Mouse (Mus musculus): ENCODE data around the gene Dnaic1.

Gene Dnaic1

DNA sequence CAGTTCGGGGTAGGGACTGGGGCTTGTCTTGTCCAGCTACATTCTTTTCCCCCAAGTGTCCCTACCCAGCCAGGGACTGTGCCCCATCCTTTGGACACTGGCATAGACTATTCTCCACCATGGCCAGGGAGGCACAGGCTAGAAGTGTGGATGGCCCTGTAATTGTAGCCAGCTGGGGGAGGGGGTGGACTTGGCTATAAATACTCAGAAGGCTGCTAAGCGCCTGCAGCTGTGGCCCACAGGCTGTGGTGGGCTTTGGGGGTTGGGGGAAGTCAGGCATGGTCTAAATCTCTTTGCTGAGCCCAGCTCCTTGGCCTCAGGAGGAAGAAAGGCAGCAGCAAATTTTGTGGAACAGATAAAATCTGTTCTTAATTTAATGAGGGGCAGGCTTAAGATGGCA is 66.3 kb downstream of the Dnaic1 start:
- no peak for DNase-seq (ENCODE audit: low spot score)

DNA sequence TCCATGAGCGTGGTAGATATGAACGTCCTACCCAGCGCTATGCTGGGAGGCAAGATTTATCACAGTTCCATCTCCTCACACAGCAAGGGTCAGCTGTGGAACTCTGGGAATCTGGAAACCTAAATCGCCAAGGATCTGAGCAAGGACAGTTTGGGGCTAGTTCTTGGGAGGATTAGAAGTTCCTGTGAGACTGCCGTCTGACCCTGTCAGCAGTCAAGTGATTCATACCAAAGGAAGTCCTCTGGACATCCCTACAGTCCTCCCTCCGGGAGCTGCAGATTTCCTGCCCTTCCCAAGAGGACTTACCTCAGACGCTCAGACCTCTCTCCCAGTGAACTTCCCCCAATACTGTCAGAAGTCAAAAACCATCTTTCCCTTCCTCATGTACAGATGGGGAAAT is 66.8 kb downstream of the Dnaic1 start:
- no peak for DNase-seq (ENCODE audit: low spot score)

DNA sequence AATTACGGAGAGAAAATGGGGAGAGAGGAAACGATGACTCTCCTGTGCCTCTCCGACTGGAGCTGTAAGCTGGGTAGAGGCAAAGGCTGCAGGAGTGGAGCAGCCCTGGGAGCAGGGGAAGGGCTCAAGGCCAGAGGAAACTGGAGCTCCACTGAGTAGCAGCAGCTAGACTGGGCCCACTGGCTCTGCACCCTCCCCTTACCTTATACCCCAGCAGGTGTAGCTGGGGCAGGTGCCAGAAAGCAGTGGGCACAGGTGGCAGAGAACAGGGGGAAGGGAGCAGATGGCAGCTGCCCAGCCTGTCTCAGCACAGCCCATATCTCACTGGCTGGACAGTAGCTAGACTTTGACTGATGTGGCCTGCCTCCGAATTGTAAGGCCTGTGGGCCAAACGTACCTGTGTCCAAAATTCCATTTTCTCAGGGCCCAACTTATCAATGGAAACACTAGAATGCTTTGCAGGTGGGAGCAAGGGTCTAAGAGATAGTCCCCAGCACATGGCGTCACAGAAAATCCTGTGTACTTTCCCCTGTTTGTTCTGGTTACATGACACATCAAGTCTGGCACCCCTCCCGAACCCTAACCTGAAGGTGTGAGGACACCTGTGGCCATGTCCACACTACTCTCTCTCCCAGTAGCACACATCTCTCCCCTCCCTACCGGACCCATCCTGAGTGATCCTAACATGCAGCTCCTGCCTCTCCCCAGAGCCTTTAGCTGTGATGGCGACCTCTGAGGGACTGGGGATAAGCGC is 67.5 kb downstream of the Dnaic1 start:
- no peak for DNase-seq (ENCODE audit: low spot score)

DNA sequence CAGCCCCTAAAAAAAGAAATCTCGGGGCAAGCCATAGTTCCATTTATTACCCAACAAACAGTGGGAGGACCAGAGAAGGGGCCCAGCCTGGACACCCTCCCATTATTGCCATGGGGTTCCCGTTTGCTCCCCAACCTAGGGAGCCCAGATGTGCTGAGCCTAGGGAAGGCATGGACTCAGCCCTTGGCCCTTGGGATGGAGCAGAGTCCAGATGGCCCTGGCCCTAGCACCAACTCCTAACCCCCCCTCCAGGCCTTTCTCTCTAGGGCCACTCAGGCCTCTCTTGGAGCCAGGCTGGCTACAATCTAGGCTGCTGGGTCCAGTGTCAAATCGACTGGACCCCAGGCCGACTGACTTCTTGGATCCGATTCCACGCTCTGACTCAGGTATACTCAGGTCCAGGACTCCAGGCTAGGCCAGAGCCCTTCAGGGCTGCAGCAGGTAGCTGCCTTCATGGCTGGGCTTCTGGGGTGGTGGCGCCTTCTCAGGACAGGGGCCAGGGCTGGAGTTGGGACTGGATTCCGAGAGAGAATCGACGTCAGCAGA is 68.7 kb downstream of the Dnaic1 start:
- no peak for DNase-seq (ENCODE audit: low spot score)

DNA sequence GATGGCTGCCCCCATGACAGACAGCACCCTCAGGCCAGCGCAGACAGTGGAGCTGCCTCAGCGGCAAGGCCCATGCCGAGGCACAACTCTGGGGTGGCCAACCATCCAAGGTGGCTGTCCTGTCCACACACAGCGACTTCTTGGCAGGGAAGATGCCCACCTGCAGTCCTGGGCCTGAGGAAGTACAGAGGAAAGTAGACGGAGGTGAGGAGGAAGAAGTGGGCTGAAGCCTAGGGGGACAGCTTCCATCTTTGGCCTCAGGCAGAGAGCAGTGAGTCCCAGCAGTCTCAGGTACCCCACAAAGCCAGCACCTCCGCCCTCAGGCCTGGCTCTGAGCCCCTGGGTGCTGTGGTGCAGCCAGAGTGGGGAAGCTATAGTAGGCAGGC is 69.2 kb downstream of the Dnaic1 start:
- DNase-seq (ENCODE audit: low spot score), result no peak

DNA sequence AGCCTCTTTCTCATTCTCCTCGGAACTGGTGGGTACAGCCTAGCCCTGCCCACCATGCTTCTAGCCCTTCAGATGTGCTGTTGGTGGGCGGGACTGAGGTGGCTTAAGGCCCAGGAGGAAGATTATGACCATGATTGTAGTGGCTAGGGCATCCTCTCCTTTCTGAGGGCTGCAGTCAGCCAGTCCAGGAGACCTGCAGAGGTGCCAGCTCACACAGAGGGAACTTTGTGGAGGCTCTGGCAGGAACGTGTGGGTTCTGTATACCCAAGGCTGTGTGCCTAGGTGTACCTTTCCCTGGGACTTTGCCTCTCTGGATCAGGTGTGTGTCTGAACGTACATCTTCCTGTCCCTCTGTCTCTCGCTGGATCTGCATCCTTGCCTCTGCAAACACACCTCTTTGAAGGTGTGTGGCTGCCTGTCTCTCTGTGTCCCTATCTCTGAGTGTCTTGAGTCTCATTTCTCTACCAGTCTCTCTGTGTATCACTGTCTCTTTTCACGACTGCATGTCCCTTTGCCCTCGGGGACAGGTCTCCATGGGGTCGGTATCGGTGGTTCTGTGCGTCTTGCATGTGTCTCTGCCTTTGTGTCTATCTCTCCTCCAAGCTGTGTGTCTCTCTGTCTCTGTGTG is 69.8 kb downstream of the Dnaic1 start:
- no peak for DNase-seq (ENCODE audit: low spot score)

DNA sequence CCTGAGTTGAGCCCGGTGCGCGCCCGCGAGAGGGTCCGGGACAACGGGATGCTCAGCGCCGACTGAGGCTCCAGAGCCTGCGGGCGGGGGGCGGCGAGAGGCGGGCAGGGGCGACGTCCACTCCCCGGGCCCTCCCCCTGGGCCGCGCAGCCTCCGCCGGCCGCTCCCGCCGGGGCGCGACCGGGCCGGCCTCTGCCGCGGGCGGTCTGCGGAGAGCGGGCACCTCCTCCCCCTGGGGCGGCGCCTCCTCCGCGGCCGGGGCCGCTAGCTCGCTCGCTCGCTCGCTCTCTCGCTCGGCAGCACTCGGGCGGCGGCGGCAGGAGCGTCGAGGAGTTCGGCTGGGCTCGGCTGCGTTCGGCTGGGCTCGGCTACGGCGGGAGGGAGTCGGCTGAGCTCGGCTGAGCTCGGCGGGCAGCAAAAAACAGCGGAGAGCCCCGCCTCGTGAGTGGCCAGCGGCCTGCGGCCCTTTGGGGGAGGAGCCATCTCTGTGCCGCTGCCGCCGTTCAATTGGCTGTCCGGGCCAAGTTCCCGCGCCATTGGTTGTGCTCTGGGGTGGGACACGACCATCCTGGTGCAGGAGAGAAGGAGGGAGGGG is 70.4 kb downstream of the Dnaic1 start, which contains the start of gene Enho:
Enho (minus strand) TSS at position 412 of the 595 bp plus-strand sequence.
- peak; percentile 97 for DNase-seq (ENCODE audit: low spot score)

DNA sequence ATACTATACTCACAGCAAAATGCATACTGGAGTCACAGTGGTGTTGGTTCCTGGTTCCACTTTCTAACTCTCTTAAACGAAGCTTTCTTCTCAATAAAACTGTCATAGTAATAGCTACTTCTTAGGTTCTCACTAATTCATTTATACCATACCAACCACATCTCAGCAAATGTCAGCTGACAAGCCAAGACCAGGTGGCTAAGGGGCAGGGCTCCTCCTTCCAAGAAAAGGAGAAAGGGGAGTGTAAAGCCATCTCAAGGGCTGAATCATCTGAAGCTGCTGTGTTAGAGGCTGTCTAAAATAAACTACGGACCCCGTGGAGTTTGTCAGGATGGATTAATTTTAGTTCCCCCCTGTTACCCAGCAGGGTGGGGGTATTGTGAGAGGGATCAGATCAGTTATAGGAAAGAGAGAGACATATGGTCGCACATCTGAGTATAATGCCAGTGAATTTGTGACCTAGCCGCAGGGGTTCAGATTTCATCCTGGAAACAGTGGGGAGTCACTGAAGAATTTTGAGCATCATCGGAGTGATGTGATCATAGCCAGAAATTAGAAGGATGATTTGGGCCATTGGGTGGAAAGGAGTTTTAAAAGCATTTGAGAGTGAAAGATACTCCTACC is 71.7 kb downstream of the Dnaic1 start:
- no peak for DNase-seq (ENCODE audit: low spot score)

DNA sequence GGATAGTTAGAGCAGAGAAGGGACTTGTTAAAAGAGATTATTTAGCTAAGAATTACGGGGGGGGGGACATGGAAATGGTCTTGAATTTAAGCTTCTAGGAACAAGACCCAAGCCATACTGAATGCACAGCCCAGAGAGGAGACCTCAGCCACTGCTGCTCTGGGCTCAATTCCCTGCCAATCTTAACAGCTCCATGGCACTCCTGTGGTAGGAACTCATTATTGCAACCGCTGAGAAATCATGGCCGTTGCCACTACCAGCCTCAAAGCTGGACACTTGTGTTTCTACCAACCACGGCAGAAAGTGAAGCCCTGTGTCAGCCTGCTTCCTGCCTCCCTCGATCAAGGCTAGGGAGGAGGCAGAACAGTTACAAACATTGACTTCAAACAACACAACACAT is 75.9 kb downstream of the Dnaic1 start:
- DNase-seq (ENCODE audit: low spot score), result peak; percentile 55

DNA sequence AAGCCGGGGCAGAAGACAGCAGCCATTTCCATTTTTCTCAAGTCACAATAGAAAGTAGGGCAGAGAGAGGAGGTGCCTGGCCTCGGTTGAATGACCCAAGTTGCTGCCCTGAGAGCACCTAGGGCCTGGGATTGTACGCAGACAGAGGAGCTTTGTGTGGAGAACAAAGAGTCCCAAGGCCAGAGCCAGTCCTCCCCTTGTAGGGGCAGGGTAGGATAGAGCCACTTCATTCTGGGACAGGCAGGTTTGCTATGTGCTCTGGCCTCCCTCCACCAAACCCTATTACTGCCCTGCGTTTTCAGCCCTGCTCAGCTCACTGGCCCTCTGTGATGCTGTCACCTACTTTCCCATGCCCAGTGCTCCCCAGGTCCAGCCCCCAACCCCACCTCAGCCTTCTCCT is 78.6 kb downstream of the Dnaic1 start:
- DNase-seq (ENCODE audit: low spot score), result no peak

DNA sequence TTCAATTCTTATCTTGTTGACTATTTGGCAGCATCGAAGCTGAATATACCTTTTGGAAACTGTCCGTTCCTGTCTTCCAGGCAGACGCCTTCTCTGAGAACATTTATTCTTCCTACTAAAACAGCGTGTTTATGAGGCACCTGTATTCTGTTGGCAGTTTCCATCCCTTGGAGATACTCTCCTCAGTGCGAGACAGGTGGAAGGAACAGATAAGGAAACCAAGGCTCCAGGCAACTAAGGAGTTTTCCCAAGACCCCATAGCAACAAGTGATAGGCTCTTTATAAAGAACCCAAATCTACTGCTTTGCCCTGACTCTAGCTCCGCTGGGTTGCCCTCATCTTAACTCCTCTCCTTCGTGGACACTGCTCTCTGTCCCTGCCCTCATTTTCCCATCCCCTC is 79.1 kb downstream of the Dnaic1 start:
- DNase-seq (ENCODE audit: low spot score), result no peak

DNA sequence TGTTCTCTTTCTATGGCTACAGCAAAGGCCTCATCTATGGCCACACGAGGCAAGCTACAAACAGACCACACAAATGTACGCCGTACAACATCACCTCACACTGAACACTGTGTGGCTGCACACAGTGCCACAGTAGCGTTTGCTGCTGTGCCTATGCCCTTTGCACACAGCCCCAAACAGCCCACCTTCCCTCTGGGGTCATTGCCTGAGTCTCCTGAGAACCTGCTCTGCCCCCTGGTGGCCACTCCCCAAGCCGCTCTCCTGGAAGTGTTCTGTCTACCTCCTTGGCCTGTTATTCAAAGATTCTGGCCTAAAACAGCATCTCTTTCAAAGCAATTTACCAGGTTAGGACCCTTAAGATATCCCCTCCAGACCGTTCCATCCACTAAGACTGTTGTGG is 83.7 kb downstream of the Dnaic1 start:
- DNase-seq (ENCODE audit: low spot score), result peak; percentile 89

DNA sequence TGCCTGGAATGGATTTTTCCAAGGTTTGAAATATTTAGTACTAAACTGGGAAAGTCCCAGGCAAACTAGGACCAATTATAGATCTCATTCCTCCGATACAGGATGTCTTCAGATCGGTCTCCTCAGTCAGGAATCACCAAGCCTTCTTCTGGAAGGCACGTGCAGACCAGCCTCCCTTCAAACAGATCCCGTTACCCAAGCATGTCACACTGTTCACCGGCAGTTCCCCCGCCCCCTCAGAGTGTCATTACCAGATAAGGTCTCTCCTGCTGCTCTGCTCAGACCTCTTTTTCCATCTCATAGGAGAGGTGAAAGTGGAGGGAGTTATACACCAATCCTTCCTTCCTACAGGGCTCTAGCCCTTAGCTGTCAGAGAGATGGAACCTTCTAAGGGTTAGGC is 84.2 kb downstream of the Dnaic1 start:
- no peak for DNase-seq (ENCODE audit: low spot score)

DNA sequence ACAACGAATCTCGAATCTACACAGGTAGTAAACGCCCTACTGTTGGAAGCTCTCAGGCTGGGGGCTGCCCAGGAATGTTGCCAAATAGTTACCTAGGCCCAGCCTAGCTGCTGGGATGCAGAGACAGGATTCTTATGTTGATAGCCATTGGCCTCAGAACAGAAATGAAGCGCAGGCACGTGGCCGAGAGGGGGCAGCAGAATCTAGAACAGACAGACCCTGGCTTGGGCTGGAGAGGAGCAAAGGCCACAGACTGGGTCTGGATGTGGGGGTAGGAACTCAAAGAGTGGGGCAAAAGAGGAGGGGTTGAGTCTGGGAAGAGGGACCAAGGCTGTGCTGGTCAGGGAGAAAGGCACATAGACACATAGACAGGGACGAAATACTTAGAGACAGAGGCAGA is 84.6 kb downstream of the Dnaic1 start:
- DNase-seq (ENCODE audit: low spot score), result peak; percentile 79

DNA sequence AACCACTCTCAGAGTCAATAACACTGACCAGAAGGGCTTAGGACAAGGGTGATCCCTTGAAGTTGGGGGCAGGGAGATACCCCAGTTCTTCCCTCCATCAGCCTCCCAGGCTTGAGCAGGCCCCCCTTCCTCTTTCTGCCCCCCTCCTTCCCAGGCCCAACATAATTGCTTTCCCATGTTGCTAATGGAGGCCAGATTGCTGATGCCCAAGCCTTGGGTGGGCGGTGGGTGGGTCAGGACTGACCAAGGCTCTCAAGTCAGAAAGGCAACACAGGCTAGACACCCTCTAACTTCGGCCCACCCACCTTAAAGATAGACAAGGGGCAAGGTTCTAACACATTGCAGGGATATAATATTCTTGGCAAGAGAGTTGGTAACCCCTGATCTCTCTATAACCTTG is 86.0 kb downstream of the Dnaic1 start:
- DNase-seq (ENCODE audit: low spot score), result no peak

DNA sequence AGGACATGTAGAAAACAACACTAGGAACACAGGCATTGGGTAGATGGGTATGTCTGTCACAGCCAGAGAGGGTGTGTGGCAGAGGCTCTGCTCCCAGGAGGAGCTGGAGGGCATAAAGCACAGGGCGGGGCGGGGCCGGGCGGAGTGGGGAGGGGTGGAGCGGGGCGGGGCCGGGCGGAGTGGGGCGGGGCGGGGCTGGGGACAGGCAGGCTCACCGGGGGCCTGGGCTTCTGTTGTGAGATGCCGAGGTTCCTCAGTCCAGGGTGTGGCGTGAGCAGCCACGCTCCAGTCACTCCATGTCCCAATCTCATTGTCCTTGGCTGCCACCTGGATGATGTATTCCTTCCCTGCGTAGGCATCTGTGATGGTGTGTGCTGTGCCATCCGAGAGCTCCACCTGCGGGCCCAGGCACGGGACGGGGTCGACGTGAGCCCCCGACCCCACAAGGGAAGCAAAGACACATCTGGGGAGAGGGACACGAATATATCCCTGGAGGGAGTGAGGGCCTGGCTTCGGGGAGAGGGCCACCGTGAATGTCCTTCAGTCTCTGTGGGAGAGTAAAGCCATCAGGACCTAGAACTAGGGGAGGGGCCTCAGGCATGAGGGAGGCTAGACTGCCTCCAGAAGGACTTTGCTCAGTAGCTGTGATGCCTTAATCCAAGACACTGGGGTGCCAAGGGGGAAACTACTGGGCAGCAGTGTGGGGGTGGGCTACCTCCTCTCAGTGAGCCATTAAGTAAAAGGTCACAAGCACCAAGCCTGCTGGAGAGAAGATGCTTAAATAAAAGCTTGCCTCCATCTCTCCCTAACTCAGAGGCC is 89.2 kb downstream of the Dnaic1 start:
- DNase-seq (ENCODE audit: low spot score), result no peak

DNA sequence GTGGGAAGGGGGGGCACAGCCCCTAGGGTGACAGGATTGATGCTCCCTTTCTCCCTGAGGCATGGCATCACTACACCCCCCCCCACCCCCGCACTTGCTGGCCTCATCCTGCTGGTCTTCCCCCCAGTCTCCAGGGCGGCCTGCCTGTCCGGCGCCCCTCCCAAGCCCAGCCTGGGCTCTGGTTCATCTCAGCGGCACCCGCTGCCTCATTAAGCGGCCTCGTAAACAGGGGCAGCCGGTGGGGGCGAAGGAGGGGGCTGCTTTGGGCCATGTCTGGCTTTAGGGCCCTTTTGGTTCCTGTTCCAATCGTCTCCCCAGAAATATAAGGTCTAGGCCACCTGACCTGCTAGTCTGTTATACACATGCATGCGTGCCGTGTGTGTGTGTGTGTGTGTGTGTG is 90.0 kb downstream of the Dnaic1 start:
- no peak for DNase-seq (ENCODE audit: low spot score)

DNA sequence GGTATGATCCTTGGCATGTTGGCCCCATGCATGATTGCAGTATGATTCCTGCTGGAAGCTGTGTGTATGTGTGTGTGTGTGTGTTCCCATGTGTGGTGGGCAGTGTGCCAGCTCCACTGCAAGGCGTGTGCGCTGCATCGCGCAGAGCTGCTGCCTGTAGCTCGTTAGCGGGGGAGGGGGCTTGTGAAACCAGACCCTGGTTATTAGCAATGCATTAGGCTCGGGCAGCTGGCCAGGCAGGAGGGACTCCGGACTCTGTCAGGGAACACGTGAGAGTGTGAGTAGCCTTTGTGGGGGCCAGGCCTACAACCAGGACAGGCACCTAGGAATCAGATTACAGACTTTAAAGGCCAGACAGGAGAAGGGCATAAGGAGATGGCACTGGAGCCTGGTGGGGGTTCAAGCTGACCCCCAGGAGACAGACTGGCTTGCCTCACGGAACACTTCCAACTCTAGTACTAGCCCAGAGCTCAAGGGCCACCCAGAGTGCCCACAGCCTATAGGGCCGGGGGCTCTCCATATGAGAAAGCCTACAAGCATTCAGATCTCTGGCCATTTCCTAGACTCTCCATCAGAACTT is 91.4 kb downstream of the Dnaic1 start:
- peak; percentile 61 for DNase-seq (ENCODE audit: low spot score)

DNA sequence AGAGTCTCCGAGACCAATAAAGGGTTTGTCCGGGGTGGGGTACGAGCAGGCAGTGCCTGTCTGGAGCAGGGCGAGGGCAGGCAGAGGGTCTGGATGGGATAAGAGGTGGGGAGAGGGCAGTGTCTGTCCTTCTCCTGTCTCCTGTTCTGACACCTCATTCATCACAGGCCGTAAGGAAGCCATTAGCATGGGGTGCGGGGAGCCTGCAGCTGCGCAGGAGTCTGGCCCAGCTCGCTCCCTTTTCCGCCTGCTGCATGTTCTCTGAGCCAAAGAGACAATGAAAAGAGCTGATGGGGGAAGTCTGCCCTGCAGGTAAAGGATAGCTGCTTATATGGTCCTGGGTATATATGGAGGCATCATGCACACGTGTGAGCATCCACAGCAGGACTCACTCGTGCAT is 93.1 kb downstream of the Dnaic1 start:
- DNase-seq (ENCODE audit: low spot score), result no peak

DNA sequence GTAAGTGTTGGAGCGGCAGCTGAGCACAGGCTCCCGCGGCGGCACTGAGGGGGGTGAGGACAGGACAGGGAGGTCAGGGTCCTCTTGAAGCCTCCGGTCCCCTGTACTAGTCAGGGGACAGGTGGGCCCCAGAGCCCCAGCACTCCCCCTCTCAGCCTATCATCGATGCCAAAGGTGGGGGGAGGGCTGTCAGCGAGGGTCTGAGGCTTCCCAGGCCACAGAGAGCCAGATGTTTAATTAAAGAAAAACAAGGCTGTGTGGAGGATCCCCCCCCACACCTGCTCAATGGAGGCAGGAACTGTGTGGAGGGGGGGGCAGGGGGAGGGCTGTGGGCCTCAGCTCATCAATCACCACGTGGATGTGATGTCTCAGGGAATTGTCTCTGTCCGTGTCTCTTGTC is 94.0 kb downstream of the Dnaic1 start:
- DNase-seq (ENCODE audit: low spot score), result no peak

DNA sequence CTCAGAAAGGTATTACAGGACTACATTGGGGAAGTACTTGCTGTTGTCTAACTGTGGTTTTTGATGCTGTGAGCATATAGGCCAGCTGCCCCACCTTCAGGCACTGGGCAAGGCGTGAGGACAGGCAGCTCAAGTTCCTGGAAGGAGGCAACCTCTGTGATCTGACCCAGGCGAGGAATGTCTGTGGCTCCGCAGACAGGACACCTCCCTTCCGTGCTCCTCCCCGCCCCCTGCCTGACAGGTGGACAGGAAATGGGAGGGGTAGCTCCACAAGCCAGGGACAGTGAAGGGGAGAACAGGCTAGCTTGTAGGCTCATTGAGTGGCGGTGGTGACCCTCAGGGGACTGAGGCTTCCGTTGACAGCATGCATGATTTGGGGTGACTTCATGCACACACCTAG is 95.0 kb downstream of the Dnaic1 start:
- no peak for DNase-seq (ENCODE audit: low spot score)
